Mouse (Mus musculus): ENCODE results near the gene Frrs1. TPM values are rescaled to one million over a fixed set of nuclear protein-coding genes. Genes with fewer than 3 reads are reported as not detected.

The Frrs1 gene
- polyA plus RNA-seq (2015; fragmentation: Nextera tagmentation; extraction: Ambion mirVana): 2.3 and 2.8 TPM in 2 replicates

DNA sequence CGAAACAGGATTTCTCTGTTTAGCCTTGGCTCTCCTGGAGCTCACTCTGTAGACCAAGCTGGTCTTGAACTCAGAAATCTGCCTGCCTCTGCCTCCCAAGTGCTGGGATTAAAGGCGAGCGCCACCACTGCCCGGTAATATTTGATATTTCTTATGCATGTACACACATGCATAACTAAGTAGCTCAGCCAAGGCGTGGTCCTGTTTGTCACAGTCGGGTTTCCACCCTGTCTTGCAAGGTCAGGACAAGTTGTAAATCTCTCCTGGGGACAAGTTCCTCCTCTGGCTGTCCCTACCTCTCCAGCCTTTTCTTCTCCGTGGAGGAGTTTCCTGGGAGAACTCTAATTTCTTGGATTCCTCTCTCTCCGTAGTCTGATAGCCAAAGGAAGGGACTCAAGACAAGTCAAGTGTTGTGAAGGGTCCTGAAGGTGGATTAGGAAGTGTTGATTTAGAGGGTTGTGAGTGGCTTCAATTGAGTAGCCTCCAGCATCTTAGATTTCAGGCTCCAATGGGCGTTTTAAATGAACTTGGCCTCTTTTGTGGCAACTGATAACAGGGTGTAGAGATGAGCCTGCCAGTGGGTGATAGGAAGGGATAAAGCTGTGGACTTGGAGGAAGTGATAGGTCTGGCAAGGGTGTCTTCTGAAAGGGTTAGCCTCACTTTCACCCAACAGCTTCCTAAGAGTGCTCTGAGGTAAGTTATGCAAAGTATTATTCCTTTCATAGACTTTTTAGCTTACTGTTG, at the start of gene Frrs1:
Gene Frrs1 (plus strand): TSS at position 524 of the 745 bp plus-strand sequence.

Other genes starting within 250 kb of the Frrs1 start
- 12.1 and 12.8 TPM in 2 replicates for gene Trmt13, start 244.9 kb upstream of the Frrs1 start, polyA plus RNA-seq (2015; fragmentation: Nextera tagmentation; extraction: Ambion mirVana)
- gene Mfsd14a, start 196.8 kb upstream of the Frrs1 start, polyA plus RNA-seq (2015; fragmentation: Nextera tagmentation; extraction: Ambion mirVana): 27.6 and 32.1 TPM in 2 replicates
- not detected in 2 replicates for gene Gm43191, start 178.2 kb upstream of the Frrs1 start, polyA plus RNA-seq (2015; fragmentation: Nextera tagmentation; extraction: Ambion mirVana)
- 4.7 and 5.0 TPM in 2 replicates for gene Slc35a3, start 146.6 kb upstream of the Frrs1 start, polyA plus RNA-seq (2015; fragmentation: Nextera tagmentation; extraction: Ambion mirVana)
- gene Agl, start 51.3 kb upstream of the Frrs1 start, polyA plus RNA-seq (2015; fragmentation: Nextera tagmentation; extraction: Ambion mirVana): 159 and 168 TPM in 2 replicates
- 0.11 and 0.17 TPM in 2 replicates for gene 4930455H04Rik, start 108.8 kb downstream of the Frrs1 start, polyA plus RNA-seq (2015; fragmentation: Nextera tagmentation; extraction: Ambion mirVana)
- gene Palmd, start 109.5 kb downstream of the Frrs1 start, polyA plus RNA-seq (2015; fragmentation: Nextera tagmentation; extraction: Ambion mirVana): 42.1 and 44.9 TPM in 2 replicates

Measured in skeletal muscle tissue, postnatal 0 days (tissue).